Mouse (Mus musculus) olfactory bulb, adult 2 months (tissue): ENCODE measurements around the gene Sptbn2.

Experiments
- CTCF ChIP-seq: fragments of 200-500 bp; IDR thresholded peaks from 2 replicates; pipeline ENCODE4 v1.5.1; 2012; ENCODE audit warnings: low read depth, mild to moderate bottlenecking, low read length, moderate library complexity; ENCODE audit not compliant: insufficient read depth
- POLR2A ChIP-seq: fragments of 200-500 bp; IDR thresholded peaks from 2 replicates; pipeline ENCODE4 v1.6.1; 2012; ENCODE audit warnings: mild to moderate bottlenecking, low read depth, low read length, moderate library complexity; ENCODE audit not compliant: insufficient read depth

DNA sequence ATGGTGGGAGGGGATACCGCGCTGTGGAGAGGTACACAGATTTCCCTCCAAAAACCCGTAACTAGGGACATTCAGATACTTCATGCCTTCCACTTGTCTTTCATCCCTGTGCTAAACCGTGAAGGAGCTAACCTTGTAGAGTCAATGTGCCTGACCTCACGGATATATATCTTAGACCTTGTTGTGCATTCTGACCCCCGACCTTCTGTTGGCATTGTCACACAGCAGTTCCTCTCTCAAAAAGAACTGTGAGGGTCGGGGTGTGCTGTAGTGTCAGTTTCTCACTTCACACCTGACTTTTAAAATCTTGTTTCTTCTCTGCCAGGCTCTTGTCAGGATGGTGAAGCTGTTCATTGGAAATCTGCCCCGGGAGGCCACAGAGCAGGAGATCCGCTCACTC, 46.0 kb downstream of the Sptbn2 start:
- TF ChIP-seq CTCF (no peak), POLR2A (no peak)
